Mouse (Mus musculus) gonadal fat pad, adult 2 months (tissue): ENCODE measurements at regions not wholly inside any gene's neighbourhood (a gene's known extent, or its start where the extent isn't known, plus 50 kb on each side); places are given as distances from the start of the nearest gene placed in this dataset.
A peak's percentile ranks its signal among the peaks of the same experiment; 100 is the strongest.
"Not testable (repeated sequence)": the region's sequence is repeated elsewhere in the genome, so short reads cannot be mapped to it uniquely, and the experiment has no call there.

ENCODE experiments used
- DNase-seq: peaks from one replicate; pipeline ENCODE4 v3.0.0-alpha.2; 2012; ENCODE audit warnings: low read depth

- DNase-seq = no peak
Observed at GRCm38 (mm10) chr13:96327707-96328106, 60.4 kb upstream of the Poc5 start.

- DNase-seq = no peak
Observed at GRCm38 (mm10) chr13:96324636-96325035, 63.5 kb upstream of the Poc5 start.

GRCm38 (mm10) chr13:96317161-96317560, 70.9 kb upstream of the Poc5 start:
- not testable (repeated sequence) for DNase-seq

- DNase-seq = no peak
Observed at GRCm38 (mm10) chr13:96313241-96313640, 74.9 kb upstream of the Poc5 start.

- no peak for DNase-seq
Observed at GRCm38 (mm10) chr13:96302495-96302894, 85.6 kb upstream of the Poc5 start.

GRCm38 (mm10) chr13:96287797-96288196, 100.3 kb upstream of the Poc5 start:
- DNase-seq = no peak

GRCm38 (mm10) chr13:96269946-96270345, 118.1 kb upstream of the Poc5 start:
- DNase-seq = no peak

GRCm38 (mm10) chr13:96256001-96256400, 123.6 kb upstream of the Sv2c start:
- DNase-seq = no peak

GRCm38 (mm10) chr13:96254391-96254790, 122.0 kb upstream of the Sv2c start:
- no peak for DNase-seq

- no peak for DNase-seq
Observed at GRCm38 (mm10) chr13:96220763-96221162, 88.4 kb upstream of the Sv2c start.

- no peak for DNase-seq
Observed at GRCm38 (mm10) chr13:96215496-96215895, 83.1 kb upstream of the Sv2c start.

- DNase-seq = no peak
Observed at GRCm38 (mm10) chr13:96215046-96215445, 82.7 kb upstream of the Sv2c start.

- no peak for DNase-seq
Observed at GRCm38 (mm10) chr13:96206072-96206471, 73.7 kb upstream of the Sv2c start.

- DNase-seq = peak; percentile 13
Observed at GRCm38 (mm10) chr13:96188618-96189017, 56.2 kb upstream of the Sv2c start.
